Mouse (Mus musculus): ENCODE data around the gene Olfr97.

The Olfr97 gene

GRCm38 (mm10) chr17:37194782-37195181, 42.3 kb downstream of the Olfr97 start:
- no peak for DNase-seq (ENCODE audit: low spot score)

GRCm38 (mm10) chr17:37193656-37194055, 43.5 kb downstream of the Olfr97 start, which contains the start of gene Ubd:
Ubd (plus strand) TSS chr17:37193892.
- no peak for DNase-seq (ENCODE audit: low spot score)

- DNase-seq (ENCODE audit: low spot score) = no peak
Measured at GRCm38 (mm10) chr17:37193032-37193431, 44.1 kb downstream of the Olfr97 start.

GRCm38 (mm10) chr17:37190711-37191110, 46.4 kb downstream of the Olfr97 start:
- DNase-seq (ENCODE audit: low spot score) = no peak

GRCm38 (mm10) chr17:37185474-37185873, 51.7 kb downstream of the Olfr97 start:
- DNase-seq (ENCODE audit: low spot score) = no peak

Data from left cerebral cortex, adult 11 months (tissue).